Mouse (Mus musculus): Measurements from ENCODE around the gene Zfyve1. TPM values are rescaled to one million over a fixed set of nuclear protein-coding genes. Genes with fewer than 3 reads are reported as not detected.

Gene Zfyve1
- polyA plus RNA-seq, 1 experiment from 2014 or later: 13.7 TPM

GRCm38 (mm10) chr12:83597881-83598280 lies 859 bp upstream of the Zfyve1 start:
- Histone ChIP-seq H3K27me3 (replicated peaks; ENCODE audit: insufficient read depth, low read length) (no peaks in the 10 kb centered on the region), H3K4me2 (replicated peaks; ENCODE audit: low read depth, low read length) (no peak overlapping the region), H3K9ac (replicated peaks; ENCODE audit: low read depth) (no peak overlapping the region), H3K4me3 (ENCODE audit: low read depth, low read length) (no peak overlapping the region), H3K36me3 (ENCODE audit: insufficient read depth, low read length) (no peaks in the 10 kb centered on the region), H3K9me3 (ENCODE audit: low read length) (no peaks in the 10 kb centered on the region), H3K27ac (ENCODE audit: low read length) (no peak overlapping the region), H3K4me1 (ENCODE audit: insufficient read depth, low read depth, low read length) (peaks cover 5% of the 10 kb centered on the region; the same call in 1 of the 2 replicates)
- TF ChIP-seq EP300 (IDR thresholded peaks at IDR 0.05): no peak
- TF ChIP-seq CTCF (IDR thresholded peaks at IDR 0.05): no peak
- DNase-seq (ENCODE audit: low spot score) (no peak), ATAC-seq (no peak)
- WGBS: 74% methylated on average over 2 of the region's 2 CpGs

GRCm38 (mm10) chr12:83596191-83596954 lies 649 bp downstream of the Zfyve1 start:
- ATAC-seq: no peak
- DNase-seq (ENCODE audit: low spot score): peak; percentile 33

GRCm38 (mm10) chr12:83594454-83595040 lies 2.5 kb downstream of the Zfyve1 start:
- H3K4me2 ChIP-seq (replicated peaks; ENCODE audit: low read depth, low read length): no peak overlapping the region
- H3K36me3 ChIP-seq (ENCODE audit: insufficient read depth, low read length): peaks cover 4% of the 10 kb centered on the region; the same call in 1 of the 2 replicates
- ATAC-seq (no peak), DNase-seq (ENCODE audit: low spot score) (no peak)
- H3K27ac ChIP-seq (ENCODE audit: low read length): no peak overlapping the region
- no peak overlapping the region; the same call in 1 of the 2 replicates for H3K9ac ChIP-seq (replicated peaks; ENCODE audit: low read depth)
- H3K9me3 ChIP-seq (ENCODE audit: low read length): no peaks in the 10 kb centered on the region
- no peaks in the 10 kb centered on the region for H3K27me3 ChIP-seq (replicated peaks; ENCODE audit: insufficient read depth, low read length)
- no peak for TF ChIP-seq EP300 (IDR thresholded peaks at IDR 0.05)
- no peak for TF ChIP-seq CTCF (IDR thresholded peaks at IDR 0.05)
- H3K4me3 ChIP-seq (ENCODE audit: low read depth, low read length): no peak overlapping the region
- WGBS: 83% methylated on average over 9 of the region's 9 CpGs
- peaks cover 5% of the 10 kb centered on the region; the same call in 1 of the 2 replicates for H3K4me1 ChIP-seq (ENCODE audit: insufficient read depth, low read depth, low read length)

More at GRCm38 (mm10) chr12:83596191-83596954, 649 bp downstream of the Zfyve1 start:
- TF ChIP-seq CTCF (IDR thresholded peaks at IDR 0.05): no peak
- no peak for TF ChIP-seq EP300 (IDR thresholded peaks at IDR 0.05)
- 2% methylated on average over 19 of the region's 20 CpGs for WGBS
- peak overlapping the region; percentile 92 for H3K27ac ChIP-seq (ENCODE audit: low read length)
- peak overlapping the region; percentile 70 for H3K4me2 ChIP-seq (replicated peaks; ENCODE audit: low read depth, low read length)
- H3K27me3 ChIP-seq (replicated peaks; ENCODE audit: insufficient read depth, low read length): no peaks in the 10 kb centered on the region
- peaks cover 5% of the 10 kb centered on the region; the same call in 1 of the 2 replicates for H3K4me1 ChIP-seq (ENCODE audit: insufficient read depth, low read depth, low read length)
- H3K36me3 ChIP-seq (ENCODE audit: insufficient read depth, low read length): no peaks in the 10 kb centered on the region
- H3K9ac ChIP-seq (replicated peaks; ENCODE audit: low read depth): peak overlapping the region; percentile 91
- peak overlapping the region; percentile 84 for H3K4me3 ChIP-seq (ENCODE audit: low read depth, low read length)
- H3K9me3 ChIP-seq (ENCODE audit: low read length): no peaks in the 10 kb centered on the region

GRCm38 (mm10) chr12:83591754-83592501 lies 5.1 kb downstream of the Zfyve1 start:
- Histone ChIP-seq H3K27ac (ENCODE audit: low read length) (no peak overlapping the region), H3K4me1 (ENCODE audit: insufficient read depth, low read depth, low read length) (peaks cover 5% of the 10 kb centered on the region; the same call in 1 of the 2 replicates), H3K36me3 (ENCODE audit: insufficient read depth, low read length) (peaks cover 12% of the 10 kb centered on the region; the same call in 1 of the 2 replicates), H3K4me3 (ENCODE audit: low read depth, low read length) (no peak overlapping the region), H3K9me3 (ENCODE audit: low read length) (no peaks in the 10 kb centered on the region), H3K4me2 (replicated peaks; ENCODE audit: low read depth, low read length) (no peak overlapping the region), H3K9ac (replicated peaks; ENCODE audit: low read depth) (no peak overlapping the region), H3K27me3 (replicated peaks; ENCODE audit: insufficient read depth, low read length) (no peaks in the 10 kb centered on the region)
- TF ChIP-seq EP300 (IDR thresholded peaks at IDR 0.05): no peak
- no peak for TF ChIP-seq CTCF (IDR thresholded peaks at IDR 0.05)
- DNase-seq (ENCODE audit: low spot score) (peak; percentile 9), ATAC-seq (no peak)
- 76% methylated on average over 8 of the region's 8 CpGs for WGBS

GRCm38 (mm10) chr12:83586628-83587027 lies 10.4 kb downstream of the Zfyve1 start:
- no peak overlapping the region for H3K9ac ChIP-seq (replicated peaks; ENCODE audit: low read depth)
- no peak overlapping the region for H3K4me3 ChIP-seq (ENCODE audit: low read depth, low read length)
- no peak for DNase-seq (ENCODE audit: low spot score)
- H3K27ac ChIP-seq (ENCODE audit: low read length): no peak overlapping the region
- no peaks in the 10 kb centered on the region for H3K4me1 ChIP-seq (ENCODE audit: insufficient read depth, low read depth, low read length)
- WGBS: 97% methylated on average over 5 of the region's 5 CpGs
- no peaks in the 10 kb centered on the region for H3K27me3 ChIP-seq (replicated peaks; ENCODE audit: insufficient read depth, low read length)
- H3K4me2 ChIP-seq (replicated peaks; ENCODE audit: low read depth, low read length): no peak overlapping the region
- ATAC-seq: no peak
- no peak for TF ChIP-seq EP300 (IDR thresholded peaks at IDR 0.05)
- no peak for TF ChIP-seq CTCF (IDR thresholded peaks at IDR 0.05)
- no peaks in the 10 kb centered on the region for H3K9me3 ChIP-seq (ENCODE audit: low read length)
- peaks cover 19% of the 10 kb centered on the region; the same call in 1 of the 2 replicates for H3K36me3 ChIP-seq (ENCODE audit: insufficient read depth, low read length)

- Histone ChIP-seq H3K9me3 (ENCODE audit: low read length) (no peaks in the 10 kb centered on the region), H3K4me3 (ENCODE audit: low read depth, low read length) (no peak overlapping the region), H3K27ac (ENCODE audit: low read length) (no peak overlapping the region), H3K9ac (replicated peaks; ENCODE audit: low read depth) (no peak overlapping the region), H3K4me2 (replicated peaks; ENCODE audit: low read depth, low read length) (no peak overlapping the region), H3K4me1 (ENCODE audit: insufficient read depth, low read depth, low read length) (no peaks in the 10 kb centered on the region), H3K36me3 (ENCODE audit: insufficient read depth, low read length) (peaks cover 9% of the 10 kb centered on the region; the same call in 1 of the 2 replicates), H3K27me3 (replicated peaks; ENCODE audit: insufficient read depth, low read length) (no peaks in the 10 kb centered on the region)
- no peak for ATAC-seq
- no peak for DNase-seq (ENCODE audit: low spot score)
- TF ChIP-seq CTCF (IDR thresholded peaks at IDR 0.05) (no peak), EP300 (IDR thresholded peaks at IDR 0.05) (no peak)
- 86% methylated on average over 4 of the region's 4 CpGs for WGBS
Observed at GRCm38 (mm10) chr12:83582747-83583146, 14.3 kb downstream of the Zfyve1 start.
